Mouse (Mus musculus) heart, adult 2 months (tissue): ENCODE data around the gene Slx4ip.

Source experiments
- CTCF ChIP-seq: fragments of 200-600 bp; IDR thresholded peaks from 2 replicates; pipeline ENCODE4 v1.8.1; 2022; ENCODE audit warnings: antibody characterized with exemption, mild to moderate bottlenecking, moderate library complexity
- EP300 ChIP-seq: fragments of 200-500 bp; IDR thresholded peaks from 2 replicates; pipeline ENCODE4 v1.6.1; 2011; ENCODE audit warnings: low read depth, low read length, control low read depth; ENCODE audit not compliant: insufficient read depth
- POLR2A ChIP-seq: fragments of 200-500 bp; IDR thresholded peaks from 2 replicates; pipeline ENCODE4 v1.6.1; 2011; ENCODE audit warnings: mild to moderate bottlenecking, low read depth, low read length, control low read depth; ENCODE audit not compliant: insufficient read depth

- TF ChIP-seq CTCF, result no peak
- TF ChIP-seq POLR2A, result no peak
- TF ChIP-seq EP300, result no peak
These were observed 158.3 kb downstream of the Slx4ip start for GRCm38 (mm10) chr2:137049367-137049766.
